Mouse (Mus musculus): Measurements from ENCODE around the gene Arcn1. TPM values are rescaled to one million over a fixed set of nuclear protein-coding genes. Genes with fewer than 3 reads are reported as not detected.

Arcn1 gene
- polyA plus RNA-seq, 1 experiment: 46.6 TPM

DNA sequence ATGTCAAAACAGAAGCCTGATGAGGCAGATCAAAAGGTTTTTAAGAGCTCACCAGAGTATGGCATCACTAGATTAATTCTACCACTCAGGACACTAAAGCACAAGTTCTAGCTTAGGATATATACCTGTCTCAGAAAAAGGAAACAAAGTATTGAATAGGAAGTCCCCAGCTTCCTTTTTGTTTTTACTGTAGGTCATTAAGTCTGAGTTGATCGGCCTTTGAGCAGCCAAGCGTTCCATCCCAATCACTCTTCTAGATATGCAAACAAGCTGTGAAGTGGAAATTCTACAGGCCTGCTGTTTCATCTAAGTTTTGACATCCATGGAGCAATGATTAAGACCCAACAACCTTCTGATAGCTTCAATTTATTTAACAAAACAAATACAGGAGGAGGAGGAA lies 6.8 kb downstream of the Arcn1 start:
- Histone ChIP-seq H3K36me3 (ENCODE audit: control insufficient read depth, insufficient read depth) (peaks cover 47% of the 10 kb centered on the region), H3K4me3 (ENCODE audit: insufficient read depth, poor library complexity, severe bottlenecking) (no peak overlapping the region), H3K27me3 (ENCODE audit: control insufficient read depth, insufficient read depth, insufficient read length) (no peaks in the 10 kb centered on the region), H3ac (ENCODE audit: control insufficient read depth, insufficient read length, low read depth) (no peak overlapping the region), H3K79me3 (ENCODE audit: low read depth) (peaks cover 77% of the 10 kb centered on the region), H3K79me2 (ENCODE audit: control insufficient read depth, insufficient read depth) (peaks cover 97% of the 10 kb centered on the region)
- TF ChIP-seq CTCF (IDR thresholded peaks at IDR 0.05; ENCODE audit: control insufficient read depth, insufficient read depth, insufficient read length): no peak
- no peak for TF ChIP-seq MAX (IDR thresholded peaks at IDR 0.05)
- no peak for TF ChIP-seq MYOD1 (IDR thresholded peaks at IDR 0.05; ENCODE audit: control insufficient read depth, insufficient read length, low read depth)
- TF ChIP-seq CEBPB (IDR thresholded peaks at IDR 0.05; ENCODE audit: low read depth): no peak
- TF ChIP-seq FOSL1 (IDR thresholded peaks at IDR 0.05; ENCODE audit: insufficient read depth, low read length, poor library complexity, severe bottlenecking): no peak
- TF ChIP-seq MYOG (IDR thresholded peaks at IDR 0.05; ENCODE audit: control insufficient read depth, extremely low read depth, insufficient read length): no peak

DNA sequence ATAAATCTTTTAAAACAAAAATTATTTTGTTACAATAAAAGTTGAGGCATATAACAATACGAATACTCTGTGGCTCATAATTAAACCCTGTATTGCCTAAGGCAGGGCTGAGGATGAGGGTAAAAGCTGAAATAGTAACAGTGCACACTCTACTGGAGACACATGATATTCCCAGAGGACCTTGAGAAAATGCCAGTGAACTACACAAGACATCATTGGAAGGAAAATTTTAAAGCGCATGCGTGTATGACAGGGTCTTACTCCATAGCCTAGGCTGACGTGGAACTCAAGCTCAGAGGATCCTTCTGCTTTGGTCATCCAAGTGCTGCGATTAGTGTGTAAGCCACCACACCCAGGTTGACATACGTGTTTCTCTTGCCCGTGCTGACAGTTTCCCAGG lies 19.2 kb downstream of the Arcn1 start:
- peaks cover 80% of the 10 kb centered on the region for H3K36me3 ChIP-seq (ENCODE audit: control insufficient read depth, insufficient read depth)

DNA sequence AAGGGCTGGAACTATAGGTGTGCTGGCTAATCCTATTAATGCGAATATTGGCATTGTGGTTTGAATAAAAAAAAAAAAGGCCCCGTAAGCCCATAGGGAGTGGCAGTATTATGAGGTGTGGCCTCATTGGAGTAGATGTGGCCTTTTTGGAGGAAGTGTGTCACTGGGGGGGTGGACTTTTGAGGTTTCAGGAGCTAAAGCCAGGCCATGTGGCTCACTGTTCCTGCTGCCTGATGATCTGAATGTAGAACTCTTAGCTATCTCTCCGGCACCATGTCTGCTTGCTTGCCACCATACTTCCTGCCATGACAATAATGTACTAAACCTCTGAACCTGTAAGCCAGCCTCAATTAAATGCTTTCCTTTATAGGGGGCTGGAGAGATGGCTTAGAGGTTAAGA lies 20.3 kb downstream of the Arcn1 start:
- H3ac ChIP-seq (ENCODE audit: control insufficient read depth, insufficient read length, low read depth): no peak overlapping the region
- H3K27me3 ChIP-seq (ENCODE audit: control insufficient read depth, insufficient read depth, insufficient read length): no peaks in the 10 kb centered on the region
- no peaks in the 10 kb centered on the region for H3K79me2 ChIP-seq (ENCODE audit: control insufficient read depth, insufficient read depth)
- H3K79me3 ChIP-seq (ENCODE audit: low read depth): peaks cover 2% of the 10 kb centered on the region
- H3K36me3 ChIP-seq (ENCODE audit: control insufficient read depth, insufficient read depth): peaks cover 80% of the 10 kb centered on the region
- TF ChIP-seq MYOD1 (IDR thresholded peaks at IDR 0.05; ENCODE audit: control insufficient read depth, insufficient read length, low read depth) (no peak), FOSL1 (IDR thresholded peaks at IDR 0.05; ENCODE audit: insufficient read depth, low read length, poor library complexity, severe bottlenecking) (no peak), CTCF (IDR thresholded peaks at IDR 0.05; ENCODE audit: control insufficient read depth, insufficient read depth, insufficient read length) (no peak), USF1 (IDR thresholded peaks at IDR 0.05; ENCODE audit: low read depth) (no peak), CEBPB (IDR thresholded peaks at IDR 0.05; ENCODE audit: low read depth) (no peak), MYOG (IDR thresholded peaks at IDR 0.05; ENCODE audit: control insufficient read depth, extremely low read depth, insufficient read length) (no peak), MAX (IDR thresholded peaks at IDR 0.05) (no peak)
- H3K4me3 ChIP-seq (ENCODE audit: insufficient read depth, poor library complexity, severe bottlenecking): no peak overlapping the region

More for the DNA sequence above, 19.2 kb downstream of the Arcn1 start:
- Histone ChIP-seq H3ac (ENCODE audit: control insufficient read depth, insufficient read length, low read depth) (no peak overlapping the region), H3K27me3 (ENCODE audit: control insufficient read depth, insufficient read depth, insufficient read length) (no peaks in the 10 kb centered on the region), H3K4me3 (ENCODE audit: insufficient read depth, poor library complexity, severe bottlenecking) (no peak overlapping the region), H3K79me2 (ENCODE audit: control insufficient read depth, insufficient read depth) (no peaks in the 10 kb centered on the region), H3K79me3 (ENCODE audit: low read depth) (peaks cover 2% of the 10 kb centered on the region)
- TF ChIP-seq MAX (IDR thresholded peaks at IDR 0.05) (no peak), USF1 (IDR thresholded peaks at IDR 0.05; ENCODE audit: low read depth) (no peak), MYOG (IDR thresholded peaks at IDR 0.05; ENCODE audit: control insufficient read depth, extremely low read depth, insufficient read length) (no peak), MYOD1 (IDR thresholded peaks at IDR 0.05; ENCODE audit: control insufficient read depth, insufficient read length, low read depth) (no peak), CTCF (IDR thresholded peaks at IDR 0.05; ENCODE audit: control insufficient read depth, insufficient read depth, insufficient read length) (no peak), CEBPB (IDR thresholded peaks at IDR 0.05; ENCODE audit: low read depth) (no peak)

DNA sequence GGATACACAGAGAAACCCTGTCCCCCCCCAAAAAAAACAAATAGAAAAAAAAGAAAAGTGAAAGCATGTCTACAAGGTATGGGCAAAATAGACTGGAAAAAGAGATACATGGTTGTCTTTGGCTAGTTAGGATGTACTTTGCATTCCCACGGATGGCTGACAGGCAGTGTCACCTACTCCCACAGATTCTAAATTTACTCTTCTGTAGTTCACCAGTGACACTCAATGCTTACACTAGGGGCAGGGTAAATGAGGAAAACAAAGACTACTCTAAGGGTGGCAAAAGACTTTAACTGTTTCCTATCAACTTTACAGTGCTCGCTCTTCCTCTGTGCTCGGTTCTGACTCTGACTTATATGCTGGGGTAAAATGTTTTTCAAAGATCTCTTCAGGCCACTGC lies 21.0 kb downstream of the Arcn1 start:
- Histone ChIP-seq H3K36me3 (ENCODE audit: control insufficient read depth, insufficient read depth) (peaks cover 78% of the 10 kb centered on the region), H3K79me2 (ENCODE audit: control insufficient read depth, insufficient read depth) (no peaks in the 10 kb centered on the region), H3ac (ENCODE audit: control insufficient read depth, insufficient read length, low read depth) (no peak overlapping the region), H3K4me3 (ENCODE audit: insufficient read depth, poor library complexity, severe bottlenecking) (no peak overlapping the region), H3K27me3 (ENCODE audit: control insufficient read depth, insufficient read depth, insufficient read length) (no peaks in the 10 kb centered on the region), H3K79me3 (ENCODE audit: low read depth) (peaks cover 2% of the 10 kb centered on the region)
- TF ChIP-seq FOSL1 (IDR thresholded peaks at IDR 0.05; ENCODE audit: insufficient read depth, low read length, poor library complexity, severe bottlenecking) (no peak), MYOD1 (IDR thresholded peaks at IDR 0.05; ENCODE audit: control insufficient read depth, insufficient read length, low read depth) (no peak), CTCF (IDR thresholded peaks at IDR 0.05; ENCODE audit: control insufficient read depth, insufficient read depth, insufficient read length) (no peak), MAX (IDR thresholded peaks at IDR 0.05) (no peak), CEBPB (IDR thresholded peaks at IDR 0.05; ENCODE audit: low read depth) (no peak), MYOG (IDR thresholded peaks at IDR 0.05; ENCODE audit: control insufficient read depth, extremely low read depth, insufficient read length) (no peak), USF1 (IDR thresholded peaks at IDR 0.05; ENCODE audit: low read depth) (no peak)

DNA sequence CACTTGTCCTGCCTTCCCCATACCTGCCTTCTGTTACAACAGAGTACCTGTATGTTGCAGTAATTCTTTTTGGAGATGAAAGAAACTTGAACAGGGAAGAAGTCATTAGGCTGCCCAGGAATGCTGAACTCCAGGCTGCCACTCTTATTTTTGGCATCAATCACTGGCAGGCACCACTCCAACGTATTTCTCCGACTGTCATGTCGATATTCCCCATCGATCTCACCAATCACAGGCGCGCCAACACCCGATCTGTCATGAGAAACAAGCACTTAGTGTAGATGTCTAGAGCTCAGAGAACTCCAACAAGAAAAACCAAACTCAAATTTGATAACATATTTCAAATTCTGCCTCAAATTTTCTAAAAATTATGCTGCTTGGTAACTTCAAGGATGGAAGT lies 22.3 kb downstream of the Arcn1 start:
- no peaks in the 10 kb centered on the region for H3K27me3 ChIP-seq (ENCODE audit: control insufficient read depth, insufficient read depth, insufficient read length)
- H3K36me3 ChIP-seq (ENCODE audit: control insufficient read depth, insufficient read depth): peaks cover 73% of the 10 kb centered on the region
- H3K79me2 ChIP-seq (ENCODE audit: control insufficient read depth, insufficient read depth): no peaks in the 10 kb centered on the region
- TF ChIP-seq MYOD1 (IDR thresholded peaks at IDR 0.05; ENCODE audit: control insufficient read depth, insufficient read length, low read depth) (no peak), MYOG (IDR thresholded peaks at IDR 0.05; ENCODE audit: control insufficient read depth, extremely low read depth, insufficient read length) (no peak), CTCF (IDR thresholded peaks at IDR 0.05; ENCODE audit: control insufficient read depth, insufficient read depth, insufficient read length) (no peak), USF1 (IDR thresholded peaks at IDR 0.05; ENCODE audit: low read depth) (no peak), MAX (IDR thresholded peaks at IDR 0.05) (no peak), CEBPB (IDR thresholded peaks at IDR 0.05; ENCODE audit: low read depth) (no peak), FOSL1 (IDR thresholded peaks at IDR 0.05; ENCODE audit: insufficient read depth, low read length, poor library complexity, severe bottlenecking) (no peak)
- H3ac ChIP-seq (ENCODE audit: control insufficient read depth, insufficient read length, low read depth): no peak overlapping the region
- H3K4me3 ChIP-seq (ENCODE audit: insufficient read depth, poor library complexity, severe bottlenecking): no peak overlapping the region
- H3K79me3 ChIP-seq (ENCODE audit: low read depth): peaks cover 2% of the 10 kb centered on the region

DNA sequence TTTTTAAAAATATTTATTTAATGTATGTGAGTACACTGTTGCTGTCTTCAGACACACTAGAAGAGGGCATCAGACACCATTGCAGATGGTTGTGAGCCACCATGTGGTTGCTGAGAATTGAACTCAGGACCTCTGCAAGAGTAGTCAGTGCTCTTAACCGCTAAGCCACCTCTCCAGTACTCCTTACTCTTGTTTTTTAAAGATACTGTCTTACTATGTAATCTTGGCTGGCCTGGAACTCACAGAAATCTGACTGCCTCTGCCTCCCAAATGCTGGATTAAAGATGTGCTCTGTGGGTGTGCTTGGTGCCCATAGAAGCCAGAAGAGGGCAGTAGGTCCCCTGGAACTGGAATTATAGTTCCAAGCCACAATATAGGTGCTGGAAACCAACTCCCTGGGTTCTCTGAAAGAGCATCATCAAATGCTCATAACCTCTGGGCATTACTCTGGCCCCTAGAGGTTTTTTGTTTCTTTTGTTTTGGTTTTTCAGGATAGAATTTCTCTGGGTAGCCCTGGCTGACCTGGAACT lies 26.9 kb downstream of the Arcn1 start:
- TF ChIP-seq MYOG (IDR thresholded peaks at IDR 0.05; ENCODE audit: control insufficient read depth, extremely low read depth, insufficient read length) (no peak), MYOD1 (IDR thresholded peaks at IDR 0.05; ENCODE audit: control insufficient read depth, insufficient read length, low read depth) (no peak), CTCF (IDR thresholded peaks at IDR 0.05; ENCODE audit: control insufficient read depth, insufficient read depth, insufficient read length) (no peak)
- no peak overlapping the region for H3K4me3 ChIP-seq (ENCODE audit: insufficient read depth, poor library complexity, severe bottlenecking)
- H3K36me3 ChIP-seq (ENCODE audit: control insufficient read depth, insufficient read depth): peaks cover 37% of the 10 kb centered on the region
- no peaks in the 10 kb centered on the region for H3K79me2 ChIP-seq (ENCODE audit: control insufficient read depth, insufficient read depth)
- no peak overlapping the region for H3ac ChIP-seq (ENCODE audit: control insufficient read depth, insufficient read length, low read depth)
- H3K27me3 ChIP-seq (ENCODE audit: control insufficient read depth, insufficient read depth, insufficient read length): no peaks in the 10 kb centered on the region
- H3K79me3 ChIP-seq (ENCODE audit: low read depth): no peaks in the 10 kb centered on the region

Measured in C2C12 (cell line).